In the genomic region with DNA sequence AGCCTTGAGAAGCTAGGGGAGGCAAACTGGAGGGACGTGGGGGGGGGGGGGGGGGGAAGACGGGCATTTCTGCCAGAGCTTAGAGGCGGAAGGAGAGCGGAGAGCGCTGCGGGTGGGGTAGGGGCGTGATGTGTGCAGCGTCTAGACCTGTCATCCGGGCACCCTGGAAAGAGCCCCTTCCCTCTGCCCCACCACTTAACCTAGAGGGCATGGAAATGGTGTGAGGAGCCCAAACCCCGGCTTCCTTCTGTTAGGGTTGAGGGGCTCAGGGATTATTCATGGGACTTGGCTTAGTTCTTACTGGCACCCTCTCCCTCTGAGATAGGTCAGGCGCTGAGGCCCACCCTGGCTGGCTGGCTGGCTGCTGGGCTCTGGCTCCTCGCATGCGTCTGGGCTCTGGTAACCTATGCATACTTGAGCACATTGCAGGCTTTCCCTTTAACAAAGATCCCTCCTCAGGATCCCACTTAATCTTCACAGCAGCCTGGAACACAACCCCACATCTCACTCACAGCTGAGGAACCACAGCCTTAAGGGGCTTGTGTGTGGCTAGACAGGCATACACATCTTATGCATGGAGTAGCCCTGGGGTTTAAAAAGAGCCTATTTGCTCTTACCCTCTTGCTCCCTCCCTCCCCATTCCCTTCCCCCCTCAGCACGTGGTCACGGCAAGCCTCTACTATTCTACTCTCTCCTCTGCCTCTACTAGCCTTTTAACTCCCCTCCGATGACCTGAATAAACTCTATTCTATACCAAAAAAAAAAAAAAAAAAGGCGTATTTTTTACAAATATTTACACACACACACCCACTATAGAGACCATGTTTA, we compare ENCODE assay signal across 8 mouse cellular contexts. TPM values are rescaled to one million over a fixed set of nuclear protein-coding genes. Genes with fewer than 3 reads are reported as not detected.
A peak's percentile ranks its signal among the peaks of the same experiment; 100 is the strongest.
DNase-seq lines count a peak whose midpoint lies in the region; ATAC-seq and TF ChIP-seq lines count a peak whose summit lies in the region.

No protein-coding gene starts in this region.

- H3K9ac ChIP-seq in embryonic facial prominence, embryonic 12.5 days = no peak overlapping the region
- peak overlapping the region; percentile 34; the same call in 1 of the 2 replicates for H3K9ac ChIP-seq in intestine, embryonic 14.5 days (ENCODE audit: low read length)

- intact Hi-C loops in left cerebral cortex, postnatal 25 days (cut with DNase I) = no loop called here

- no peak overlapping the region for H3K4me3 ChIP-seq in layer of hippocampus, adult 2 months
- H3K4me3 ChIP-seq in embryonic facial prominence, embryonic 12.5 days = no peak overlapping the region
- H3K4me3 ChIP-seq in intestine, embryonic 14.5 days (ENCODE audit: low read depth, low read length) = no peak overlapping the region
- H3K4me3 ChIP-seq in olfactory bulb, adult 2 months (ENCODE audit: insufficient read depth, low read depth, low read length) = no peak overlapping the region

- peaks cover 40% of the 10 kb centered on the region for H3K4me1 ChIP-seq in embryonic facial prominence, embryonic 12.5 days
- H3K4me1 ChIP-seq in intestine, embryonic 14.5 days (replicated peaks; ENCODE audit: control insufficient read depth, insufficient read depth, low read length) = peaks cover 41% of the 10 kb centered on the region
- H3K4me1 ChIP-seq in olfactory bulb, adult 2 months (ENCODE audit: control insufficient read depth, insufficient read depth, low read length) = peaks cover 36% of the 10 kb centered on the region

- WGBS in embryonic facial prominence, embryonic 12.5 days = 11% methylated on average over 17 of the region's 17 CpGs
- WGBS in intestine, embryonic 14.5 days = 23% methylated on average over 16 of the region's 17 CpGs
- WGBS in olfactory bulb, adult 2 months = 41% methylated on average over 16 of the region's 17 CpGs

- no peak for TF ChIP-seq CTCF in layer of hippocampus, adult 2 months (conservative IDR thresholded peaks at IDR 0.05)
- TF ChIP-seq CTCF in olfactory bulb, adult 2 months (IDR thresholded peaks at IDR 0.05; ENCODE audit: insufficient read depth, low read depth, low read length) = no peak

- no peak for DNase-seq in layer of hippocampus, adult 2 months (ENCODE audit: low spot score in 2 of 2)
- no peak for DNase-seq in layer of hippocampus, adult 9-10 months (ENCODE audit: low spot score)
- peak; percentile 62 for DNase-seq in intestine, embryonic 14.5 days (ENCODE audit: low spot score)
- DNase-seq in layer of hippocampus, postnatal 25 days (ENCODE audit: extremely low spot score in 1 of 2, low spot score in 1 of 2) = no peak
- DNase-seq in left cerebral cortex, postnatal 25 days (ENCODE audit: low spot score in 2 of 2) = no peak

- peak overlapping the region; percentile 67 for H3K4me2 ChIP-seq in embryonic facial prominence, embryonic 12.5 days (replicated peaks)
- peak overlapping the region; percentile 60 for H3K4me2 ChIP-seq in intestine, embryonic 14.5 days (ENCODE audit: low read length)

- peak overlapping the region; percentile 99 for H3K27ac ChIP-seq in layer of hippocampus, adult 2 months
- peak overlapping the region; percentile 99 for H3K27ac ChIP-seq in embryonic facial prominence, embryonic 12.5 days
- H3K27ac ChIP-seq in intestine, embryonic 14.5 days (ENCODE audit: low read depth) = peak overlapping the region; percentile 98
- 0 out of 2 replicates have a peak overlapping the region, but pooled peaks have one; percentile 15 for H3K27ac ChIP-seq in olfactory bulb, adult 2 months (ENCODE audit: insufficient read depth, low read depth, low read length)

- no peaks in the 10 kb centered on the region for H3K27me3 ChIP-seq in embryonic facial prominence, embryonic 12.5 days
- H3K27me3 ChIP-seq in intestine, embryonic 14.5 days (replicated peaks; ENCODE audit: control insufficient read depth, insufficient read depth, low read length) = no peaks in the 10 kb centered on the region

- no peak for TF ChIP-seq POLR2A in olfactory bulb, adult 2 months (IDR thresholded peaks at IDR 0.05; ENCODE audit: insufficient read depth, low read depth, low read length)

- H3K36me3 ChIP-seq in embryonic facial prominence, embryonic 12.5 days = no peaks in the 10 kb centered on the region
- no peaks in the 10 kb centered on the region for H3K36me3 ChIP-seq in intestine, embryonic 14.5 days (ENCODE audit: control insufficient read depth, insufficient read depth, low read length)

- H3K9me3 ChIP-seq in embryonic facial prominence, embryonic 12.5 days = no peaks in the 10 kb centered on the region
- H3K9me3 ChIP-seq in intestine, embryonic 14.5 days (ENCODE audit: control insufficient read depth, low read length) = no peaks in the 10 kb centered on the region

- ATAC-seq in embryonic facial prominence, embryonic 12.5 days (ENCODE audit: insufficient number of reproducible peaks, insufficient read depth, low FRiP score, low TSS enrichment) = no peak
- ATAC-seq in intestine, embryonic 14.5 days (replicated peaks; ENCODE audit: low FRiP score, low TSS enrichment, low read depth) = no peak
- ATAC-seq in cerebellum, adult (ENCODE audit: insufficient number of reproducible peaks, low FRiP score, low TSS enrichment) = no peak

RNA-seq across cellular contexts. Expression of a gene that starts 24.1 kb away (rescaled TPM):
- 100 to 1,000 TPM; 478 to 491 TPM for total RNA-seq in layer of hippocampus, adult 2 months (2021)
- 3,116 and 3,315 TPM in 2 replicates for polyA plus RNA-seq in embryonic facial prominence, embryonic 12.5 days (2016; fragmentation: Nextera tagmentation; extraction: Ambion mirVana)
- polyA plus RNA-seq in intestine, embryonic 14.5 days (2014; fragmentation: Nextera tagmentation; extraction: Ambion mirVana) = 2,795 and 2,826 TPM in 2 replicates
- 1,950 and 2,456 TPM in 2 replicates for polyA plus RNA-seq in olfactory bulb, adult 2 months (2012; ENCODE audit: insufficient read depth, insufficient read length, low replicate concordance, missing spikeins)
- 100 to 1,000 TPM; 508 to 527 TPM for total RNA-seq in layer of hippocampus, postnatal 25 days (2021)
- total RNA-seq in left cerebral cortex, postnatal 25 days (2021) = 100 to 1,000 TPM; 359 to 366 TPM

Comparison
In these comparisons a context has a peak if more than half of its experiments do, and no peak if none do; other contexts are left out.
1. H3K27ac ChIP-seq: peak in every context shown above with its lines; median percentile 99 in layer of hippocampus, adult 2 months; 99 in embryonic facial prominence, embryonic 12.5 days; 98 in intestine, embryonic 14.5 days; 15 in olfactory bulb, adult 2 months.